Mouse (Mus musculus): ENCODE data around the gene Isx. TPM values are rescaled to one million over a fixed set of nuclear protein-coding genes. Genes with fewer than 3 reads are reported as not detected.

Gene Isx
- not detected in 3 replicates for total RNA-seq (2017)

DNA sequence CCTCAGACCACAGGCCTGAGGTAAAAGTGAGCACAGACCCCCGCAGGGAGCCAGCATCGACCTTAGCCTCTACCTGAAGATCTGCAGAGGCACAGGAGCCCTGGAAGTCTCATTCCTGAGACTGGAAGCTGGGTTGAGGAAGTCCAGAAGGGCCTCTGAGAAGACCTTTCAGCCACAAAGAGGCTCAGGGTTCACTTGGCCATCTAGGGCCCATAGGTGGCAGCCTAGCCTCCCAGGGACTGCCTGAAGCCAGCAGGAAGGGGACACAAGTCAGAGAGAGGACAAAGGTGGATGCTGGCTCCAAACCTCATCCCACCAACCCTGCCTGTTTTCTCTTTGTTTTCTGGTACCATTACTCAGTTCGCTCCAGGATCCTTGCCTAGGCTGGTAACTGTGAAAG lies at the start of gene Isx:
Gene Isx (plus strand): TSS at position 234 of the 400 bp plus-strand sequence.
- no peak for ATAC-seq (replicated peaks; ENCODE audit: insufficient number of reproducible peaks, low FRiP score, low TSS enrichment, poor library complexity, severe bottlenecking)

DNA sequence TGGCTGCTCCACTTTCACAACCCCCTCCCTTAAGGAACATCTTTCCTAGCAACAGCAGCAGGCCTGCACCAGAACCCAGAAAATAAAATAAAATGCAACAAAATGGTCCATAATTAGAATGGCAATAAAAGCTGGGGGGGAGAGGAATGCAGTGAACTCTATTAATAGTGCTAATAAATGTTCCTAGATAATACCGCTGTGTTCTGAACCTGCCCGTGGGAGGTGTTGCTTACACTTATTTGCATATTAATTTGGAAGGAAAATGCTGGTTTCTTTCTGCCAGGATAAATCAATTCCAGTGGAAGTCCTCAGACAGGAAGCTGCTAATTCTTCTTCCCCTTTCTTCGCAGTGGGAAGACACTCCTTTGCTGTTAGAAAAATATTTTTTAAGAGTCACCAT lies 45.3 kb upstream of the Isx start:
- no peak for ATAC-seq (replicated peaks; ENCODE audit: insufficient number of reproducible peaks, low FRiP score, low TSS enrichment, poor library complexity, severe bottlenecking)

DNA sequence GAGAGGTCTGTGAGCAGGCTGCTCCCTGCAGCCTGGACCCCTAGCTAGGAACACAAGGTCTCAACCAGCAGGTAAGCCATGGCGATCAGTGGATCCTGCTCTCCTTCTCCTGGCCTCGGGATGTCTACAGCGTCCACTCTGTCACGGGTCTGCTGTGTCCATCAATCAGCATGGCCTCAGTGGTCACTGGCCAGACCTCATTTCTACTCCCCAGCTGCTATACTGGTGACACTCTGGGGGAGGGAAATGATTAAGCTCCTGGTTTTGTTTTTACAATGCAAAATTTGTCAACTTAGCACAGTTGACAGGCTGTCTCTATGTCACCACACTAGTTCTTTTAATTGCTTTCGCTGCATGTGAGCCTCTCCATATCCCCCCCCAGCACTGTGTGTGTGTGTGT lies 41.7 kb upstream of the Isx start:
- ATAC-seq (replicated peaks; ENCODE audit: insufficient number of reproducible peaks, low FRiP score, low TSS enrichment, poor library complexity, severe bottlenecking): no peak

DNA sequence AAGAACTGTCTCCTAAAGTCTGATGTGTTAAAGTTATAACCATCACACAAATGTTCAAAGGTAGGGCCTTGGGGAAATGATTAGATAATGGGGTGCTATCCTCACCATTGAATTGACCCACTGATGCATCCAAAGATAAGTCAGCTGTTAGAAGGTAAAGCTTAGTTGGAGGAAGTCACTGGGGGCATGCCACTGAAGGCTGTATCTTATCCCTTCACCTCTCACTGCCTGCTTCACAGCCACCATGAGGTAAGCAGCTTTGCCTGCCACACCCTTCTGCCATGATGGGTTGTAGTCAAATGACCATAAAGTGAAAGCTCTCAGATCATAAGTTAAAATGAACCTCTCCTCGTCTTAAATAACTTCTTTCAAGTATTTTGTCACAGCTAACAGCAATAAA lies 38.7 kb upstream of the Isx start:
- ATAC-seq (replicated peaks; ENCODE audit: insufficient number of reproducible peaks, low FRiP score, low TSS enrichment, poor library complexity, severe bottlenecking): no peak

- no peak for ATAC-seq (replicated peaks; ENCODE audit: insufficient number of reproducible peaks, low FRiP score, low TSS enrichment, poor library complexity, severe bottlenecking)
These were observed 25.5 kb upstream of the Isx start for GRCm38 (mm10) chr8:74847376-74848048.

DNA sequence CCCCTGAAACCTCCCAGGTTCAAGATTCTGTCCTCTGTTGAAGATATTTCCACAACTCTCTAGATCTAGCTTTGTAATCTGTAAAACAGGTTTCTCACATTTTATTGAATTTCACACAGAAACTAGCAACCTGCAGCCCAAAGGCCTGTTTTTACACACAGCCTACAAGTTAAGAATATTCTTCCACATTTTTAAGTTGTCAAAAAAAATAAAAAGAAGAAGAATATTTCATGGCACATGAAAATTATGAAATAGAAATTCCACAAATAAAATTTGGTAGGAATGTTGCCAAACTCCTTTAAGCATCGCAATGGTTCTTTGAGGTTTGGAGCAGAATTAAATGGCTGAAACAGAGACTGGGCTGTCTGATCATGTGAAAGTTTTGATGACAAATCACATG lies 24.3 kb upstream of the Isx start:
- ATAC-seq (replicated peaks; ENCODE audit: insufficient number of reproducible peaks, low FRiP score, low TSS enrichment, poor library complexity, severe bottlenecking): no peak

- no peak for ATAC-seq (replicated peaks; ENCODE audit: insufficient number of reproducible peaks, low FRiP score, low TSS enrichment, poor library complexity, severe bottlenecking)
These were observed 22.0 kb upstream of the Isx start for GRCm38 (mm10) chr8:74850971-74851370.

DNA sequence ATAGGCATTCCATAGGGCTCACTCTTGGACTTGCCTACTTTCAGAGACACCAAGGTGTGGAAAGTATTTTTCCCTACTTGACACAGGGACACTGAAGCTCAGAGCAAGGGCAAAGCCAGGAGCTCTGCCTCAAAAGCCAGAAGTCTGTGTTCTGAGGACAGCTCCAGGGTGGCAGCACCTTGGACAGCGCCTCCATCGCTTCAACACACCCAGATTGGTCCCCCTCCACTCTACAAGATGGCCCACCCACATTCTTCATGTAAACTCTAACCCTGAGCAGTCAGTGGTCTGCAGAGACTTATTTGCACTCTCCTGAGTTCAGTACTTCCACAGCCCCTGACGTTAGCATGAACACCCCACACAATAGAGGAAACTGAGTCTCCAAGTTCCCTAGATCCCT lies 21.1 kb upstream of the Isx start:
- no peak for ATAC-seq (replicated peaks; ENCODE audit: insufficient number of reproducible peaks, low FRiP score, low TSS enrichment, poor library complexity, severe bottlenecking)

DNA sequence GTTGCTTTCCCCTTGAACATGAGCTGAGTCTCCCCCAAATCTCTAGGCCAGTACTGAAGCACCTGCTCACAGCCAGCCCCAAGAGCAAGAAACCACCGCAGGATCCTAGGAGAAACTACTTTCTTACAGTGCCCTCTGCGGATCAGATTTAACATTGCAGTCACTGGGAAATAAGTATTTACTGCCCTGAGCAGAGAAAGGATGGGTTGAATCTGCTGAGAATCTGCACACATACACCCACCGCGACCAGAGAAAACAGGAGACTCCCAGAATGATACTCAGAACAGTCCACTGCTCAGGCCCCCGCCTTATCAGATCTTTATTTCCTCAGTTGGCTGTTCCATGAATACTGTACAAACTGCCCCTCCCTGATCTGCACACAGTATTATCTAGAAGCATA lies 19.5 kb upstream of the Isx start:
- ATAC-seq (replicated peaks; ENCODE audit: insufficient number of reproducible peaks, low FRiP score, low TSS enrichment, poor library complexity, severe bottlenecking): no peak

- ATAC-seq (replicated peaks; ENCODE audit: insufficient number of reproducible peaks, low FRiP score, low TSS enrichment, poor library complexity, severe bottlenecking): no peak
These were observed 18.2 kb upstream of the Isx start for GRCm38 (mm10) chr8:74854786-74855185.

DNA sequence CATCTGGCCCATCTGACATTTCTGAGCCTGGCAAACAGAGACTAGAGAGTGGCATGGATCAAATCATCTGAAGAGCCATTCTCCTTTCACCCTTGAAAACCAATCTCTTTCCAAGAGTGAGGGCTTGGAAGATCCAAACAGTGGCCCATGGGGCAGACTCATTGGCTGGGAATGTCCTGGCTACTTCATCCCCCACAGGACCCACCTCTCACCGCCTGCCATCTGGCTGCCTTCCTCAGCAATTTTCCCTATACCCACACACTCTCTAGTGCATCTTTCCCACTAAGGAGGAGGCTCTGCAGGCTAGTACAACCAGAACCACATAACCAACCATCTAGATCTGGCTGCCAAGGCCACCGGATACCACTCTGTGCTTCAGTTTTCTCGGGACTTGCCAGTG lies 17.6 kb upstream of the Isx start:
- ATAC-seq (replicated peaks; ENCODE audit: insufficient number of reproducible peaks, low FRiP score, low TSS enrichment, poor library complexity, severe bottlenecking): no peak

- ATAC-seq (replicated peaks; ENCODE audit: insufficient number of reproducible peaks, low FRiP score, low TSS enrichment, poor library complexity, severe bottlenecking): no peak
These were observed 13.7 kb upstream of the Isx start for GRCm38 (mm10) chr8:74859241-74859640.

- ATAC-seq (replicated peaks; ENCODE audit: insufficient number of reproducible peaks, low FRiP score, low TSS enrichment, poor library complexity, severe bottlenecking): no peak
These were observed 12.5 kb upstream of the Isx start for GRCm38 (mm10) chr8:74860449-74860848.

GRCm38 (mm10) chr8:74862598-74862997 lies 10.4 kb upstream of the Isx start:
- no peak for ATAC-seq (replicated peaks; ENCODE audit: insufficient number of reproducible peaks, low FRiP score, low TSS enrichment, poor library complexity, severe bottlenecking)

- ATAC-seq (replicated peaks; ENCODE audit: insufficient number of reproducible peaks, low FRiP score, low TSS enrichment, poor library complexity, severe bottlenecking): no peak
These were observed 2.5 kb upstream of the Isx start for GRCm38 (mm10) chr8:74870346-74870949.

GRCm38 (mm10) chr8:74871686-74872085 lies 1.3 kb upstream of the Isx start:
- ATAC-seq (replicated peaks; ENCODE audit: insufficient number of reproducible peaks, low FRiP score, low TSS enrichment, poor library complexity, severe bottlenecking): no peak

- ATAC-seq (replicated peaks; ENCODE audit: insufficient number of reproducible peaks, low FRiP score, low TSS enrichment, poor library complexity, severe bottlenecking): no peak
These were observed 686 bp upstream of the Isx start for GRCm38 (mm10) chr8:74872151-74872823.

DNA sequence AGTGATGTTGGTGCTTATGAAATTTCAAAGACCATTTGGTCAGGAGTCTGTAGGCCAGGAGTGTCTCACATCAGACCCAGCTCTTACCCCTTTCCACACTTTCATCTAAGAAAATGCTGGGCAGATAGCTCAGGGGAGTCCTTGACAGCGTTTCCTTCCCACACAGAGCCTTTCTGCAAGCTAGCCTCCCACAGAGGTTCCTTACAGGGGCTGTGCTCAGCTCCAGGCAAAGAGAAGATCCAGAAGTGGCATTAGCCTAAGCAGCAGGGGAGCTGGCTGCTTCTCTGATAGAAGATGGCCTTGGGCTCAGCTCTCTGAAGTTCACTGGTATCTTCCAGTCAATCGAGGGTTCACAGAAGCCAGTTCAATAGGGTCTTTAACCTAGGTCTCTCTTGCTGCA lies 1.6 kb downstream of the Isx start:
- no peak for ATAC-seq (replicated peaks; ENCODE audit: insufficient number of reproducible peaks, low FRiP score, low TSS enrichment, poor library complexity, severe bottlenecking)

GRCm38 (mm10) chr8:74878637-74879036 lies 5.7 kb downstream of the Isx start:
- no peak for ATAC-seq (replicated peaks; ENCODE audit: insufficient number of reproducible peaks, low FRiP score, low TSS enrichment, poor library complexity, severe bottlenecking)

- no peak for ATAC-seq (replicated peaks; ENCODE audit: insufficient number of reproducible peaks, low FRiP score, low TSS enrichment, poor library complexity, severe bottlenecking)
These were observed 15.8 kb downstream of the Isx start for GRCm38 (mm10) chr8:74888763-74889162.

All from monocyte, adult 5-6 weeks (primary cell).